Mouse (Mus musculus) adrenal gland, postnatal 14 days (tissue): ENCODE measurements around the gene Fam53b. TPM values are rescaled to one million over a fixed set of nuclear protein-coding genes. Genes with fewer than 3 reads are reported as not detected.
A peak's percentile ranks its signal among the peaks of the same experiment; 100 is the strongest.

Source experiments
- DNase-seq: peaks from one replicate; pipeline ENCODE4 v3.0.0; 2021; ENCODE audit warnings: mixed read lengths
- total RNA-seq: library from RNA; stranded (reverse); gene quantifications from 2 replicates; pipeline ENCODE4 v1.2.3, GENCODE M21; 2021

The Fam53b gene
- total RNA-seq, 1 experiment from 2014 or later, result 65.8 TPM

DNA sequence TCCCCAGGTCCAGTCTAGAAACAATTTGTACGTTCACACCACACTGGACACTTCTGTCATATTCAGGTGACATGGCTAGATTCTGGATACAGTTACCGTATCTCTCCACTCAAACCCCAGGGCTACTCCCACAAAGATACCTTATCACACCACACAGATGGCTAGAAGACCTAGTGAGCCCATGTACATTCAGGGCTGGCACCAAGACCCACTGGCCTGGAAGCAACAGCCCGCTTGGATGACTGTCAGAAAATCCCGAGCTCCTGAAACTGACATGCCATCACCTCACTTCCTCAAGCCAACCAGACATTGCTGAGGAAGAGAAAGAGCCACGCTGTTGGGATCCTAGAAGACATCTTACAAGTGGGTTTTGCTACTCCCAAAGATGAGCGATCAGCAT, 74.8 kb downstream of the Fam53b start:
- DNase-seq, result no peak

- DNase-seq, result peak; percentile 85
Measured at GRCm38 (mm10) chr7:132736099-132736862, 77.4 kb downstream of the Fam53b start.

DNA sequence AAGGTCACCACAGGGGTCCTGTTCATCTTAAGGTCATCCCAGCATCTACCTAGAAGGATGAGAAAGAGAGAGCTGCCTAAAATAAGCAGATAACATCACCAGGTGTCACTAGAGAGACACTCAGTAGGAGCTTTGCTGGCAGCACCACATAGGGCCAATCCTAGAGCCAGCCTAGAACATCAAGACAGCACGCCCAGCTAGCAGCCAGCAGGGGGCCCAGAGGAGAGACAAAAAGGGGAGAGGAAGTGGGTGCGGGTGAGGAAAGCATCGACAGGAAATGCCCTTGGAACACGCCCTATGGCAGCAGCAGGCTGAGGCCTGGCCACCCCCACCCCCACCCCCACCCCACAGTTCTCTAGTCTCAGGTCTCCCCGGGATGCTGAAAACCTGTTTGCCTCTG, 78.5 kb downstream of the Fam53b start:
- DNase-seq, result peak; percentile 86

GRCm38 (mm10) chr7:132734222-132734621, 79.5 kb downstream of the Fam53b start:
- no peak for DNase-seq

DNA sequence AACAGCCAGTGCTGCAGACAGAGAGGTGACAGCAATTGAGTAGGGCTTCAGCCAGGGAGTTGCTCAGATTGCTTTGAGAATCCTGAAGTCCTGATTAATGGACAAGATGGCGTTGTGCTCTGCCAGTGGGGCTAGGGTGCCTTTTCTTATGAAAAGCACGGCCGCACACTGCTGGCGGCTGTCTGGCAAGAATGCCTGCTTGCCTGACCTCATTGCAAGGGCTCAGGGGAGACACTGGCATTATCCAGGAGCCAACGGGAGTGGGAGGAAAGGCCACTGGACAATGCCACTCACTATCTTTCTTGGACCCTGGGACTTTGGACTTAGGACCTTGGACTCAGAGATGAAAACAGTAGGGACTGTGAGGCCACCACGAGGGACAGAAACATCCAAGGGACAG, 80.2 kb downstream of the Fam53b start:
- peak; percentile 81 for DNase-seq

DNA sequence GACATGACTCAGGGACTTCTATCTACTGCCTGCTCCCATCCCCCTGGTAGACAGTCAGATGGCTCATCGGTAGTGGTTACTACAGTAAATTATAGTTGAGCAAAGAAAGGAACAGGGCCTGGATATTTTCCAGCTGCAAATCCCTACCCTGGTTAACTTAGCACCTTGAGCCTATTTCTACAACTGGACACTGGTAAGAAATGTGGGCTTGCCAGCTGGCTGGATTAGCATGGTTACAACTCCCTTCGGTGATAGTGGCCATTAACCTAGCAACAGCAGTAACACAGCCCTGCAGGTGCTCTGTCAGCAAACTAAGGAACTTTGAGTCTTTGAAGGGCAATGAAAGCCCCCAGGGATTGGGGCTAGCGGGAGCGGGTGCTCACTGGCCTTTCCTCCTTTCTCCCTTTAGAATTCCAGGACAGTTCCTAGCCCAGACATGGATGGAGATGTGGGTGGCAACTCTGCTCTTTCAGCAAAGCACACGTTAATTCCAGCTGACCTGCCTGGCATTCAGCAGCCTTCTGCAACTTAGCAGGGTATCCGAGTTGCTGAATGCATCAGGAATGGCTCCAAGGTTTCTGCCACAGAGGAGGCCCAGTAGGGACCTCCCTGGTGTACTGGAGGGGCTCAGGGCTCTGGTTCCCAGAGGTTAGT, 81.4 kb downstream of the Fam53b start:
- peak; percentile 56 for DNase-seq

DNA sequence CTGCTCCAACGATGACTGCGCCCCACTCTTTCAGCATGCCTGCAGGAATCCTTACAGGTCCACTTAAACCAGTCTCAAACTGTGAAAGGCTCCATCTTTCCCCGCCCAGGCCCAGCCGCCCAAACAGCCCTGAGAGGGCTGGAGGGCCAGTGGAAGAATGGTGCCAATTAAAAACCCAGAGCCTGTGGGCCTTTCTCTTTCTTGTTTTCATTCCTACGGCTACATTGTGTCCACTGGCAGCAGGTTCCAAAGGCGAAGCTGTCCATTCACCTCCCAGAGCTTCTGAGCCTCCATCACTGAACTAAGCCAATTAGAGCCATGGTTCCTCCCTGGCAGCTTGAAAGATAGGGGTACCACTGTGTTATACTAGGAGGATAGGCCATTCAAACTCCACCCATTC, 82.1 kb downstream of the Fam53b start:
- DNase-seq, result no peak

DNA sequence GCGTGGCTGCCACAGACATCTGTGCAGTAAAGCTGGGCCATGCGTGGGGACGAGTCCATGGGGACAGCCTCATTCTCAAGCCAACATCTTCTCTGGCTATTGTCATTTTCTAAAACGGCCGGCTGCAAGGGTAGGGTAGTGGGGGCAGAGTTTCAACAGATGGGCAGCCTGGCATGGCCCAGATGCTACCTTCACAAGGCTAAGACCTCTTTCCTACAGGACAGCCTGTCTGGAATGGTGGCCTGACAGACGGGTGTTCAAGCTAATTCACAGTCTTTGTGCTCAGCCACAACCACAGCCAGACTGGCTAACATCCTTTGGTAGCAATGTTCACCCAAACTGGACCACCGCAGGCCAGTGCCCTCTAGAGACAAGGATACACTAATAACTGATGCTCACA, 83.2 kb downstream of the Fam53b start:
- no peak for DNase-seq

DNA sequence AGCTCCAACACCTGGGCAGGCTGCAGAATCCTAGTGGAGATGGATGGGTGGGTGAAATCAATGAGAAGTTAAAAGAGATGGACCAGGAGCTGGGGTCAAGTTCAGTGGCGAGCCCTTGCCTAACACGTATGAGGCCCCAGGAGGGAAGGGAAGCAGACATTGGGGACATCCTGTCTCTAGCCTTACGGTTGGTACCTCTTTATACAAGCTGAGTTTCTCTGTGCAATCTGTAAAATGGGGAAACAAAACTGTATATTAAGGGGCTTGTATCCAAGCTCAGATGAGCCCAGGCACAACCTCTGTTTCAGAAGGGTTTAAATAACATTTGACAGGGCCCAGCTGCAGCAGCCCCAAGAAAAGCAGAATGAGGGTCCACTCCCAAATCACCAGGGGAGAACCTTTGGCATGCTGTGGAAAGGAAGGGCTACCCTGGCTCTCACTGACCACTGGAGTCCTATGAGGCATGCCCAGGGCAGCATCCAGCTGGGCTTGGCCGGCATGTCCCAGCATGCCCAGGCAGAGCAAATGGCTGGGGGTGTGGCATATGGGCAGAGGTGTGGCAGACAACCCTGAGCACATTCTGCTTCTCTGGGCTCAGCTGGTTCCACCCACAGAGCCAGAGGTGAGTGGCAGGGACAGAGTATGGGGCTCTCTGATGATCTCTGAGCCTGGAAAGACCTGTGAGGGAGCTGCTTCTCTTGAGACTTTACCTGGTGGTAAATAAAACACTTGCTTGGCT, 84.4 kb downstream of the Fam53b start:
- no peak for DNase-seq

- DNase-seq, result no peak
Measured at GRCm38 (mm10) chr7:132726106-132726861, 87.4 kb downstream of the Fam53b start.

GRCm38 (mm10) chr7:132724501-132725062, 89.1 kb downstream of the Fam53b start:
- peak; percentile 54 for DNase-seq

DNA sequence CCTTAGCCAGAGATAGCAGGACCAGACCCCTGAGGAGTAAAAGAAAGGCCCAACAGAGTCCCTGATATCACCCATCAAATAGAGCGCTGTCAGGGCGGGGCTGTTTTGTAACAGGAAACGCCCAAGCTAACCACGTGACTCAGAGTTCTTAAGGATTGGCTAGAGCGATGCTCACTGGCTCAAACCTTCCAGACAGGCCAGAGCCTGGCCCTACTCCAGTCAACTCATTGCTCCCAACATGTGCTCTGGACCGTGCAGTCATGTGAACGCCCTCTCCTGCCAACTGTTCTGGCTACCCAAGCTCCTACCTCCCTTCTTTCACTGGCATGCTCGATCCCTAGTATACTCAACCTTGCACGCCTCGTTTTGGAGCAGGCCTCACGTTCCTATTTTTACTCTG, 89.8 kb downstream of the Fam53b start:
- DNase-seq, result peak; percentile 82

- DNase-seq, result no peak
Measured at GRCm38 (mm10) chr7:132722401-132723370, 91.0 kb downstream of the Fam53b start.

DNA sequence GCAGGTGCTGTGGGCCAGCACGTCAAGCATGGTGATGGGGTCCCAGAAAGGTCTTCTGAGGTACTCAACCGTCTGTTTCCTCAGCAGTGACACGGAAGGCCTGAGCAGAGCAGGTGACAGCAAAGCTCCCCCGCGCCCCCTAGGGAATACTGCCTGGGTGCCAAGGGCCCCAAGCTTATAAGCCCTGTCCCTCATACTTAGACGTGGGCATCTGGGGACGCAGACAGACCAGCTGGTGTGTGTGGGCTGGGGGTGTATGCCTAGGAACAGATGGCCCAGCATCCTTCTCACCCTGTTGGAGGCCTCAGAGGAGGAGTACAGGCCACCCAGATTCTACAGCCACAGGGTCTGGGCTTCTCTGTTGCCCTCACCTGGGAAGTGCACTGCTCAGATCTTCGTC, 93.1 kb downstream of the Fam53b start:
- DNase-seq, result peak; percentile 62

- no peak for DNase-seq
Measured at GRCm38 (mm10) chr7:132719570-132719969, 94.1 kb downstream of the Fam53b start.

DNA sequence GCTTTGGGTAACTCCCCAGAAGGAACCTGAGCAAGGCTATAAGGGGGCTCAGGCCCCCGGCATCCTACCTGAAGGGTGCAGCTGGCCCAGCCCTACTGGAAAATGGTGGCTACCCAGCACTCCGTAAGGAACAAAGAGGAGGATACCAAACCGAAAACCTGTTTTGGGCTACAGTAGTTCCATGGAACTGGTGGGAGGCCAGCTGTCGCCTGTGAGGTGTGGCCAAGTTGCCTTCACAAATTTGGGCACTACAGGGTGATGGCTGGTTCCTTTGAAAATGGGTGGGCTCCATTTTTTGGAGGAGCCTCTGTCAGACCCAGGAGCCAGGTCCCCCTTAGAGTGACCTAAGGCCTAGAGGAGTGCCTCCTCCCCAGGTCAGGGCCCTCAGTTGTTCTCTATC, 98.4 kb downstream of the Fam53b start:
- DNase-seq, result no peak

DNA sequence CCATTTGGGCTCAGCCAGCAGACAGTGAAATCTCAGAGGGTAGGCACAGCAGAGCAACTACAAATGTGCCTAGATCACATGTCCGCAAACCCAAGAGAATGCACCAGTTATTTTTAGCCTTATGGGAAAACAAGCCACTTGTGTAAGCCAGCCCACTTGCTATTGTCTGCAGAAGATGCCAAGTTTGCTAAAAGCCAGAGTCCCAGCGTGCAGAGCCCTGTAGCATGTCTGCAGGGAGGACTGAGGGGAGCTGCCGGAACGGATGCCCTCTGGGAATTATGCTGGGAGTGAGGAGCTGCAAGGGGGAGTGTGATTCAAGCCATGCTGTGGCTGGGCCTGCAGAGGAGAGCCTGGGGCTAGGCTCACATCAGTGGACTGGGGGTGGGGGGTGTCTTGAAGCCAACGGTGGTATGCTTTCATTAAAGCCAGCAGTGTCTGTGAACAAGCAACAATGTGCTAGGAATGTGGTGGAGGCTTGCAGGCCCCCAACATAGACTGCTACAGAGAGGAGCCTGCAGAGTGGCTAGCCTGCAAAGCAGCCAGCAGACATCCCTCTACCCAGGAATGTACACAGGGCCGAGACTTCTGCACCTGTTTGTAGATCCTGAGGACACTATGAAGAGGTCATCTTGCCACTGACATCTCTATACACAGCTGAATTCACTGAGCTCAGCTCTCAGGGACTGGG, 99.3 kb downstream of the Fam53b start:
- peak; percentile 76 for DNase-seq

DNA sequence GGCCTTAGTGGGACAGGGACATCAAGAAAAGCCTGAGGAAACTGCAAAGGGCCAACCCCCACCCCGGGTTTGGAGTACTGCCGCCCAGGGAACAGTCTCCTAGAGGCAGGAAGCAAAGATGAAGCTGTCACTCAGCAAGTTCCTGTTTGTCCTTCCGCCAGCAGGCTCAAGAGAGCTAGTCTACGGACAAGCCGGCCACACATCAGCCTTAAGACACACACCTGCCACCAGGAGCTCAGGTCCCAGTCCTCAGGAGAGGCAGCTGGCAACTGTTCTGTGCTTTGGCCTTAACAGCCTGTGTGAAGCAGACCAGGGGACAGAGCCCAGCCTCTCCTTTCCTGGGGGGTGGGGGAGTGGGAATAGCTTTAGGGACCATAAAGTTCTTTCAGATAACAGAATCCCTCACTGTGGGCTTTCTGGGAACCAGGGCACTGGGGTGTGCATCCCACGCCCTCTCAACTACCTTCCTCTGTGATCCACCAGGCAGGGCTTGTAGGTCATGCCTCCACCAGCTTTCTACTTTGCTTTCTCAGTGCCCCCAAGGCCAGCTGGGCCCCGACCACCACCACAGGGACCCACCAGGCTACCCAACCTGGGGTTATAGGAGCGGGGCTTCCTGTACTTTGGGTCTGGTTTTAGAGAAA, 100.1 kb downstream of the Fam53b start:
- DNase-seq, result peak; percentile 65

GRCm38 (mm10) chr7:132712956-132713355, 100.7 kb downstream of the Fam53b start:
- DNase-seq, result no peak
